Mouse (Mus musculus) bone marrow, adult 2 months (tissue): ENCODE data around the gene Pax4.

Source experiments
- CTCF ChIP-seq: fragments of 200-500 bp; IDR thresholded peaks from 2 replicates; pipeline ENCODE4 v1.5.1; 2011; ENCODE audit warnings: low read length, control low read depth; ENCODE audit not compliant: control insufficient read depth, insufficient read depth
- POLR2A ChIP-seq: fragments of 200-500 bp; IDR thresholded peaks from 2 replicates; pipeline ENCODE4 v1.6.1; 2011; ENCODE audit warnings: low read depth, mild to moderate bottlenecking, control low read depth, low read length, borderline replicate concordance; ENCODE audit not compliant: control insufficient read depth

DNA sequence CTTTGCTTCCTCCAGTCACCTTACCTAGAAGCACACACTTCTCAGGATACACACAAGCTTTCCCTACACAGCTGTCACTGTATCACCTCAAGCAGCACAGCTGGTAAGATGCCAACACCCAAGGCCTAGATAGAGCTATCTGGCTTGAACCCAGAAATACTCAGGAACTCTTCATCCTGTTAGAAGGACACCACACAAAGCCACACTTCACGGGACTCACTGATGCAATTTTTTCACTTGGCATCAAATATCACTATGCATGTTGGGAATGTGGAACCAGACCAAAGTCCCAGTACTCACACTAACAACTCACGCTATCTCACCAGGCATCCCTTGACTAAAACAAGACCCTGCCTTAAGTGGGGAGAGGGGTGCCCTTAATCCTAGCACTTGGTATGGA lies 29.5 kb downstream of the Pax4 start:
- no peak for TF ChIP-seq CTCF
- TF ChIP-seq POLR2A: no peak
